Mouse (Mus musculus): ENCODE data around the gene Med7.

- TF ChIP-seq CTCF (IDR thresholded peaks at IDR 0.05; ENCODE audit: low read depth) (no peak), EP300 (IDR thresholded peaks at IDR 0.05; ENCODE audit: low read depth) (no peak)
These were observed 17.9 kb upstream of the Med7 start for GRCm38 (mm10) chr11:46418860-46419259.
